Mouse (Mus musculus) heart, adult 2 months (tissue): ENCODE results near the gene Rpa3. TPM values are rescaled to one million over a fixed set of nuclear protein-coding genes. Genes with fewer than 3 reads are reported as not detected.

ENCODE experiments used
- DNase-seq, 2 experiments: peaks; one replicate each; pipeline ENCODE4 v3.0.0; 2021
- H3K27ac ChIP-seq: fragments of 200-600 bp; 2 replicates; pipeline ENCODE4 v1.8.1; 2022
- H3K27me3 ChIP-seq: fragments of 200-500 bp; 2 replicates; pipeline ENCODE4 v1.6.1; 2012; ENCODE audit warnings: mild to moderate bottlenecking, low read length, inconsistent platforms, mixed read lengths; ENCODE audit not compliant: control insufficient read depth, insufficient read depth
- H3K36me3 ChIP-seq: fragments of 200-500 bp; 2 replicates; pipeline ENCODE4 v1.6.1; 2012; ENCODE audit warnings: low read length, inconsistent platforms; ENCODE audit not compliant: control insufficient read depth, insufficient read depth
- H3K4me1 ChIP-seq: fragments of 200-500 bp; 2 replicates; pipeline ENCODE4 v1.6.1; 2011; ENCODE audit warnings: low read length; ENCODE audit not compliant: control insufficient read depth, insufficient read depth
- H3K4me3 ChIP-seq: fragments of 200-600 bp; 2 replicates; pipeline ENCODE4 v1.8.1; 2022
- H3K79me2 ChIP-seq: fragments of 200-500 bp; replicated peaks from 2 replicates; pipeline ENCODE4 v1.6.1; 2012; ENCODE audit warnings: mild to moderate bottlenecking, inconsistent platforms, low read length, moderate library complexity, mixed read lengths; ENCODE audit not compliant: control insufficient read depth, insufficient read depth
- H3K9ac ChIP-seq: fragments of 200-500 bp; 2 replicates; pipeline ENCODE4 v1.6.1; 2012; ENCODE audit warnings: low read depth, mild to moderate bottlenecking, control low read depth, inconsistent platforms, low read length, mixed read lengths
- CTCF ChIP-seq: fragments of 200-600 bp; IDR thresholded peaks from 2 replicates; pipeline ENCODE4 v1.8.1; 2022; ENCODE audit warnings: antibody characterized with exemption, mild to moderate bottlenecking, moderate library complexity
- EP300 ChIP-seq: fragments of 200-500 bp; IDR thresholded peaks from 2 replicates; pipeline ENCODE4 v1.6.1; 2011; ENCODE audit warnings: low read depth, low read length, control low read depth; ENCODE audit not compliant: insufficient read depth
- POLR2A ChIP-seq: fragments of 200-500 bp; IDR thresholded peaks from 2 replicates; pipeline ENCODE4 v1.6.1; 2011; ENCODE audit warnings: mild to moderate bottlenecking, low read depth, low read length, control low read depth; ENCODE audit not compliant: insufficient read depth
- WGBS: fragments of 180-500 bp; shearing (Covaris S2); methylation state at CpG from one replicate; pipeline ENCODE4 v1.1.7; 2018; 5-methylcytosine and 5-hydroxymethylcytosine counted together
- intact Hi-C: fragments of 180-260 bp; cut with DNase I; formaldehyde crosslinking; loops from one replicate; pipeline ENCODE4 v1.15.1; 2025
- polyA plus RNA-seq: library from polyadenylated mRNA; depleted of rRNA; stranded (reverse); fragments of >200 nt; gene quantifications from 2 replicates; pipeline ENCODE4 v1.2.3, GENCODE M21; 2012; rRNA removed
- total RNA-seq, 2 experiments: library from RNA; stranded (reverse); gene quantifications; 2 replicates each; pipeline ENCODE4 v1.2.3; 2021

Gene Rpa3
- total and polyA plus RNA-seq, 3 experiments, result 4.5 to 18.6 (median 16.5) TPM

- Histone ChIP-seq H3K36me3 (peaks cover 5% of the 10 kb centered on the region; the same call in 1 of the 2 replicates), H3K27me3 (no peaks in the 10 kb centered on the region), H3K27ac (no peak overlapping the region), H3K4me3 (no peak overlapping the region), H3K4me1 (no peaks in the 10 kb centered on the region), H3K9ac (no peak overlapping the region), H3K79me2 (no peaks in the 10 kb centered on the region)
- intact Hi-C loops, result no loop called here
- TF ChIP-seq EP300 (no peak), POLR2A (no peak), CTCF (no peak)
- 88% methylated on average over 3 of the region's 3 CpGs for WGBS
- DNase-seq, result no peak
Observed at GRCm38 (mm10) chr6:8228596-8228995, 30.4 kb downstream of the Rpa3 start.

- Histone ChIP-seq H3K4me3 (no peak overlapping the region), H3K27ac (no peak overlapping the region), H3K36me3 (peaks cover 5% of the 10 kb centered on the region; the same call in 1 of the 2 replicates), H3K27me3 (no peaks in the 10 kb centered on the region), H3K9ac (no peak overlapping the region), H3K79me2 (no peaks in the 10 kb centered on the region), H3K4me1 (no peaks in the 10 kb centered on the region)
- WGBS, result 77% methylated on average over 3 of the region's 3 CpGs
- intact Hi-C loops, result no loop called here
- TF ChIP-seq EP300 (no peak), CTCF (no peak), POLR2A (no peak)
- no peak for DNase-seq
Observed at GRCm38 (mm10) chr6:8227035-8227434, 31.9 kb downstream of the Rpa3 start.

- Histone ChIP-seq H3K9ac (no peak overlapping the region), H3K4me3 (no peak overlapping the region), H3K36me3 (peaks cover 10% of the 10 kb centered on the region), H3K79me2 (peaks cover 2% of the 10 kb centered on the region; the same call in 1 of the 2 replicates), H3K4me1 (peaks cover 1% of the 10 kb centered on the region; the same call in 1 of the 2 replicates), H3K27ac (no peak overlapping the region), H3K27me3 (no peaks in the 10 kb centered on the region)
- WGBS, result 87% methylated on average over 3 of the region's 3 CpGs
- TF ChIP-seq POLR2A (no peak), EP300 (no peak), CTCF (no peak)
- DNase-seq, result no peak
- intact Hi-C loops, result no loop called here
Observed at GRCm38 (mm10) chr6:8210661-8211060, 48.3 kb downstream of the Rpa3 start.

GRCm38 (mm10) chr6:8209866-8210186, 49.1 kb downstream of the Rpa3 start:
- Histone ChIP-seq H3K27ac (peak overlapping the region; percentile 87), H3K4me3 (peak overlapping the region; percentile 91), H3K9ac (peak overlapping the region; percentile 93), H3K4me1 (peaks cover 1% of the 10 kb centered on the region; the same call in 1 of the 2 replicates), H3K79me2 (peaks cover 2% of the 10 kb centered on the region; the same call in 1 of the 2 replicates), H3K36me3 (peaks cover 10% of the 10 kb centered on the region), H3K27me3 (no peaks in the 10 kb centered on the region)
- DNase-seq, result no peak
- 12% methylated on average over 10 of the region's 10 CpGs for WGBS
- intact Hi-C loops, result loop anchor here (1.0 to 2.0 kb wide), 2 partner anchors 49 to 365 kb away; partner anchors contain the start of genes C1galt1, Gm45062, Rpa3 and Umad1
- no peak for TF ChIP-seq EP300
- TF ChIP-seq POLR2A, result no peak
- TF ChIP-seq CTCF, result no peak

- intact Hi-C loops, result loop anchor here (1.0 to 2.0 kb wide), 2 partner anchors 50 to 364 kb away; partner anchors contain the start of genes C1galt1, Gm45062, Rpa3 and Umad1
- Histone ChIP-seq H3K4me3 (peak within 1 kb of the TSS; percentile 91), H3K9ac (peak within 1 kb of the TSS; percentile 93), H3K36me3 (peaks cover 10% of the 10 kb centered on the region), H3K4me1 (peaks cover 1% of the 10 kb centered on the region; the same call in 1 of the 2 replicates), H3K27ac (peak within 1 kb of the TSS; percentile 87), H3K27me3 (no peaks in the 10 kb centered on the region), H3K79me2 (peaks cover 2% of the 10 kb centered on the region; the same call in 1 of the 2 replicates)
- TF ChIP-seq POLR2A (no peak; the same call in 1 of the 2 replicates), EP300 (no peak), CTCF (peak; percentile 54)
- peak; percentile 92 to 94 for DNase-seq
- under 1% methylated on average over 84 of the region's 90 CpGs for WGBS
Observed at GRCm38 (mm10) chr6:8209047-8209865, 49.7 kb downstream of the Rpa3 start, which contains the start of gene Mios. Mios (plus strand) TSS chr6:8209222.

Other genes starting within 250 kb of the Rpa3 start
- under 1 TPM; 0.32 to 0.70 TPM for gene Col28a1, start 66.6 kb downstream of the Rpa3 start, total RNA-seq
- 0.27 and 0.35 TPM in 2 replicates for gene Col28a1, start 66.6 kb downstream of the Rpa3 start, polyA plus RNA-seq
- gene Mios, start 50.0 kb downstream of the Rpa3 start, total RNA-seq, result 10 to 100 TPM; 15.9 to 19.0 TPM
- gene Mios, start 50.0 kb downstream of the Rpa3 start, polyA plus RNA-seq, result 3.2 and 5.0 TPM in 2 replicates
- 10 to 100 TPM; 12.5 to 14.0 TPM for gene Umad1, start 115 bp upstream of the Rpa3 start, total RNA-seq
- gene Umad1, start 115 bp upstream of the Rpa3 start, polyA plus RNA-seq, result 7.3 and 10.6 TPM in 2 replicates
- under 1 TPM in 1 of 2 experiments, not detected in 1; 0.57 TPM for gene Gm45062, start 277 bp upstream of the Rpa3 start, total RNA-seq
- gene Gm45062, start 277 bp upstream of the Rpa3 start, polyA plus RNA-seq, result 1.9 and 2.6 TPM in 2 replicates